Mouse (Mus musculus) MEL (cell line): ENCODE measurements around the gene March5.

Experiments
- CTCF ChIP-seq, 3 experiments: IDR thresholded peaks in 2 of 3; conservative IDR thresholded peaks in 1 of 3; 2 replicates each; pipeline ENCODE4 v1.5.1; 2011 to 2012; ENCODE audit warnings: low read length in 3 of 3, low read depth in 2 of 3, mild to moderate bottlenecking in 2 of 3, improper control_type of control experiment in 1 of 3, inconsistent platforms in 1 of 3, mixed read lengths in 1 of 3, moderate library complexity in 1 of 3; ENCODE audit not compliant: control insufficient read depth in 1 of 3, insufficient read depth in 1 of 3, poor library complexity in 1 of 3, severe bottlenecking in 1 of 3
- E2F4 ChIP-seq: IDR thresholded peaks from 2 replicates; pipeline ENCODE4 v1.6.1; 2011; ENCODE audit warnings: low read depth, low read length, improper control_type of control experiment, borderline replicate concordance
- EP300 ChIP-seq, 2 experiments: IDR thresholded peaks; 2 replicates each; pipeline ENCODE4 v1.6.1; 2011; ENCODE audit warnings: improper control_type of control experiment in 2 of 2, low read length in 2 of 2, low read depth in 1 of 2, mild to moderate bottlenecking in 1 of 2
- GATA1 ChIP-seq: IDR thresholded peaks from 2 replicates; pipeline ENCODE4 v1.6.1; 2011; ENCODE audit warnings: low read depth, low read length, improper control_type of control experiment
- JUND ChIP-seq: IDR thresholded peaks from 2 replicates; pipeline ENCODE4 v1.6.1; 2011; ENCODE audit warnings: low read depth, mild to moderate bottlenecking, improper control_type of control experiment, low read length
- MAX ChIP-seq: IDR thresholded peaks from 2 replicates; pipeline ENCODE4 v1.6.1; 2011; ENCODE audit warnings: low read length, improper control_type of control experiment
- MAZ ChIP-seq: IDR thresholded peaks from 2 replicates; pipeline ENCODE4 v1.6.1; 2012; ENCODE audit warnings: low read depth, mild to moderate bottlenecking, inconsistent platforms, low read length, improper control_type of control experiment
- MYC ChIP-seq: IDR thresholded peaks from 2 replicates; pipeline ENCODE4 v1.6.1; 2011; ENCODE audit warnings: low read depth, mild to moderate bottlenecking, low read length, improper control_type of control experiment, moderate library complexity
- POLR2A ChIP-seq, 2 experiments: IDR thresholded peaks; 2 replicates each; pipeline ENCODE4 v1.6.1; 2011 to 2012; ENCODE audit warnings: low read length in 2 of 2, mild to moderate bottlenecking in 2 of 2, control low read depth in 1 of 2, improper control_type of control experiment in 1 of 2, low read depth in 1 of 2, moderate library complexity in 1 of 2; ENCODE audit not compliant: control insufficient read depth in 1 of 2, insufficient read depth in 1 of 2, poor library complexity in 1 of 2
- POLR2AphosphoS5 ChIP-seq: IDR thresholded peaks from 2 replicates; pipeline ENCODE4 v1.6.1; 2012; ENCODE audit warnings: low read depth, borderline replicate concordance, mild to moderate bottlenecking, inconsistent platforms, low read length, moderate library complexity, mixed read lengths
- TCF12 ChIP-seq: IDR thresholded peaks from 2 replicates; pipeline ENCODE4 v1.6.1; 2014; ENCODE audit warnings: low read depth, mild to moderate bottlenecking, inconsistent platforms, low read length, improper control_type of control experiment, moderate library complexity
- USF2 ChIP-seq, 2 experiments: IDR thresholded peaks; 2 replicates each; pipeline ENCODE4 v1.6.1; 2011 to 2012; ENCODE audit warnings: improper control_type of control experiment in 2 of 2, low read length in 2 of 2, borderline replicate concordance in 1 of 2, inconsistent platforms in 1 of 2, low read depth in 1 of 2, mild to moderate bottlenecking in 1 of 2; ENCODE audit not compliant: insufficient read depth in 1 of 2
- ZMIZ1 ChIP-seq: IDR thresholded peaks from 2 replicates; pipeline ENCODE4 v1.6.1; 2012; ENCODE audit warnings: low read depth, mild to moderate bottlenecking, inconsistent platforms, low read length, improper control_type of control experiment, moderate library complexity

- TF ChIP-seq GATA1 (no peak), MAX (no peak), POLR2A (IDR thresholded peaks at IDR 0.05; ENCODE audit: control insufficient read depth in 1 of 2, insufficient read depth in 1 of 2, low read depth in 1 of 2, low read length in 2 of 2, poor library complexity in 1 of 2) (no peak), CTCF (IDR thresholded peaks at IDR 0.05 in 2 of 3, conservative IDR thresholded peaks at IDR 0.05 in 1 of 3; ENCODE audit: control insufficient read depth in 1 of 3, insufficient read depth in 1 of 3, low read depth in 2 of 3, low read length in 3 of 3, poor library complexity in 1 of 3, severe bottlenecking in 1 of 3) (no peak), TCF12 (no peak), MAZ (no peak), POLR2AphosphoS5 (no peak), E2F4 (no peak), JUND (no peak), ZMIZ1 (no peak), MYC (no peak), EP300 (IDR thresholded peaks at IDR 0.05; ENCODE audit: low read depth in 1 of 2, low read length in 2 of 2) (no peak), USF2 (IDR thresholded peaks at IDR 0.05; ENCODE audit: borderline replicate concordance in 1 of 2, insufficient read depth in 1 of 2, low read depth in 1 of 2, low read length in 2 of 2) (no peak)
Observed at GRCm38 (mm10) chr19:37233561-37234539, 26.5 kb downstream of the March5 start.
